Mouse (Mus musculus): ENCODE results near the gene Ret. TPM values are rescaled to one million over a fixed set of nuclear protein-coding genes. Genes with fewer than 3 reads are reported as not detected.

Gene Ret
- not detected in 2 replicates for total RNA-seq (2012; rRNA removed)
- polyA plus RNA-seq (2012; ENCODE audit: insufficient read depth in 1 of 2, insufficient read length in 2 of 2, low read depth in 1 of 2, low replicate concordance in 2 of 2, missing spikeins in 1 of 2), result not detected

GRCm38 (mm10) chr6:118197440-118197975 is at the start of gene Ret:
Ret (minus strand) TSS chr6:118197718.
- H3K4me1 ChIP-seq (ENCODE audit: control insufficient read depth in 1 of 2, insufficient read depth in 2 of 2, low read length in 2 of 2), result no peaks in the 10 kb centered on the region
- H3K79me2 ChIP-seq (ENCODE audit: control insufficient read depth, insufficient read depth, low read length, poor library complexity), result no peaks in the 10 kb centered on the region
- no peak within 1 kb of the TSS for H3K27ac ChIP-seq (ENCODE audit: control insufficient read depth, low read depth, low read length)
- no peak for DNase-seq (ENCODE audit: low read depth, low spot score)
- H3K9me3 ChIP-seq (replicated peaks; ENCODE audit: insufficient read depth, low read length), result no peaks in the 10 kb centered on the region
- TF ChIP-seq GATA1 (IDR thresholded peaks at IDR 0.05; ENCODE audit: low read depth, low read length) (no peak), JUND (IDR thresholded peaks at IDR 0.05; ENCODE audit: low read depth, low read length) (no peak), POLR2AphosphoS2 (IDR thresholded peaks at IDR 0.05; ENCODE audit: low read length) (no peak), BHLHE40 (IDR thresholded peaks at IDR 0.05; ENCODE audit: borderline replicate concordance, low read depth, low read length) (no peak), ZNF384 (IDR thresholded peaks at IDR 0.05; ENCODE audit: low read depth, low read length) (no peak), USF2 (IDR thresholded peaks at IDR 0.05; ENCODE audit: borderline replicate concordance in 1 of 2, insufficient read depth in 1 of 2, low read depth in 1 of 2, low read length in 2 of 2) (no peak), ZMIZ1 (IDR thresholded peaks at IDR 0.05; ENCODE audit: low read depth, low read length) (no peak)
- peaks cover 0 to 1% of the 10 kb centered on the region in 2 experiments; a peak in 1 of 4 replicates for H3K27me3 ChIP-seq (ENCODE audit: control insufficient read depth in 1 of 2, insufficient read depth in 2 of 2, low read length in 2 of 2)
- no peak within 1 kb of the TSS for H3K9ac ChIP-seq (ENCODE audit: control insufficient read depth, low read depth, low read length, poor library complexity, severe bottlenecking)
- no peak within 1 kb of the TSS for H3K4me3 ChIP-seq (ENCODE audit: control insufficient read depth in 1 of 2, insufficient read depth in 1 of 2, low read depth in 2 of 2, low read length in 2 of 2)
- H3K36me3 ChIP-seq (ENCODE audit: control insufficient read depth in 1 of 2, insufficient read depth in 2 of 2, low read length in 2 of 2), result no peaks in the 10 kb centered on the region

DNA sequence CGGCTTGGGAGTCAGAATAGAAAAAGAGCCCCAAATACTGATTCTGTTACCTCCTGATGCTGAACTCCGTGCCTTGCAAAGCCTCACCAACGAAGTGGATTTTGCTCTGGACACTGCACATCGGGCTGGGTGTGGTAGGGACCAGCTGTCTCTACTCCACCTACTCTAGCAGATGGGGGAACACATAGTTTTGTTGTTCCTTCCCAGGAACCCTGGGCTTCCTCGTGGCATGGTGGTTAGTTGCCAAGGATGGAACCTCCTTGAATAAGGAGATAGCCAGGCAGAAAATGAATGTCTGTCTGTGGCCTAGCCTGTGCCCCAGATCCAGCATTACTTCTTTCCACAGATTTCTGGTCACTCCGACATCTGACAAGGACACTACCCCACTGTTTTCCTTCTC is 49.6 kb upstream of the Ret start:
- DNase-seq (ENCODE audit: low read depth, low spot score), result no peak
- no peak overlapping the region for H3K27ac ChIP-seq (ENCODE audit: control insufficient read depth, low read depth, low read length)
- H3K9me3 ChIP-seq (replicated peaks; ENCODE audit: insufficient read depth, low read length), result no peaks in the 10 kb centered on the region
- H3K36me3 ChIP-seq (ENCODE audit: control insufficient read depth in 1 of 2, insufficient read depth in 2 of 2, low read length in 2 of 2), result no peaks in the 10 kb centered on the region
- no peak overlapping the region for H3K4me3 ChIP-seq (ENCODE audit: control insufficient read depth in 1 of 2, insufficient read depth in 1 of 2, low read depth in 2 of 2, low read length in 2 of 2)
- TF ChIP-seq NELFE (IDR thresholded peaks at IDR 0.05; ENCODE audit: low read depth, low read length) (no peak), JUND (IDR thresholded peaks at IDR 0.05; ENCODE audit: low read depth, low read length) (no peak), RAD21 (IDR thresholded peaks at IDR 0.05; ENCODE audit: low read depth, low read length) (no peak), GATA1 (IDR thresholded peaks at IDR 0.05; ENCODE audit: low read depth, low read length) (no peak), BHLHE40 (IDR thresholded peaks at IDR 0.05; ENCODE audit: borderline replicate concordance, low read depth, low read length) (no peak), TBP (IDR thresholded peaks at IDR 0.05; ENCODE audit: low read depth, low read length) (no peak), TCF12 (IDR thresholded peaks at IDR 0.05; ENCODE audit: low read depth, low read length) (no peak), RCOR1 (IDR thresholded peaks at IDR 0.05; ENCODE audit: low read depth, low read length) (no peak), MYC (IDR thresholded peaks at IDR 0.05; ENCODE audit: low read depth, low read length) (no peak), MAZ (IDR thresholded peaks at IDR 0.05; ENCODE audit: low read depth, low read length) (no peak), MXI1 (IDR thresholded peaks at IDR 0.05; ENCODE audit: low read depth, low read length) (no peak), ZMIZ1 (IDR thresholded peaks at IDR 0.05; ENCODE audit: low read depth, low read length) (no peak), E2F4 (IDR thresholded peaks at IDR 0.05; ENCODE audit: borderline replicate concordance, low read depth, low read length) (no peak), GABPA (IDR thresholded peaks at IDR 0.05; ENCODE audit: low read depth, low read length) (no peak), MYB (IDR thresholded peaks at IDR 0.05; ENCODE audit: low read depth, low read length) (no peak), ZKSCAN1 (IDR thresholded peaks at IDR 0.05; ENCODE audit: low read depth, low read length) (no peak), TAL1 (IDR thresholded peaks at IDR 0.05; ENCODE audit: low read length) (no peak)
- no peaks in the 10 kb centered on the region; a peak in 1 of 4 replicates for H3K27me3 ChIP-seq (ENCODE audit: control insufficient read depth in 1 of 2, insufficient read depth in 2 of 2, low read length in 2 of 2)
- H3K9ac ChIP-seq (ENCODE audit: control insufficient read depth, low read depth, low read length, poor library complexity, severe bottlenecking), result no peak overlapping the region
- no peaks in the 10 kb centered on the region for H3K4me1 ChIP-seq (ENCODE audit: control insufficient read depth in 1 of 2, insufficient read depth in 2 of 2, low read length in 2 of 2)
- H3K79me2 ChIP-seq (ENCODE audit: control insufficient read depth, insufficient read depth, low read length, poor library complexity), result no peaks in the 10 kb centered on the region
